Mouse (Mus musculus): ENCODE data around the gene Pacsin1. TPM values are rescaled to one million over a fixed set of nuclear protein-coding genes. Genes with fewer than 3 reads are reported as not detected.

Pacsin1 gene
- polyA plus RNA-seq, 2 experiments, result 2.4 to 4.5 TPM

DNA sequence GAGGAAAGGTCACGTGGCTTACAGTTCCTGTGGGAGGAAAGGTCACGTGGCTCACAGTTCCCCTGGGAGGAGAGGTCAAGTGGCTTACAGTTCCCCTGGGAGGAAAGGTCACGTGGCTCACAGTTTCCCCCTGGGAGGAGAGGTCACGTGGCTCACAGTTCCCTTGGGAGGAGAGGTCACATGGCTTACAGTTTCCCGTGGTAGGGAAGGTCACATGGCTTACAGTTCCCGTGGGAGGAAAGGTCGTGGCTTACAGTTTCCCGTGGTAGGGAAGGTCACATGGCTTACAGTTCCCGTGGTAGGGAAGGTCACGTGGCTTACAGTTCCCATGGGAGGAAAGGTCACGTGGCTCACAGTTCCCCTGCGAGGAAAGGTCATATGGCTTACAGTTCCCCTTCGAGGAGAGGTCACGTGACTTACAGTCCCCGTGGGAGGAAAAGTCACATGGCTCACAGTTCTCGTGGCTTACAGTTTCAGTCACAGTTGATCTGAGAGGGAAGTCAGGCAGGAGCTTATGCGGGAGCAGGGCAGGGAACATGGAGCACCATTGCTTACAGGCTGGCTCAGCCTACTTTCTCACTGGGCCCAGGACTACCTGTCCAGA, 44.4 kb downstream of the Pacsin1 start:
- H3K27me3 ChIP-seq (ENCODE audit: control insufficient read depth, insufficient read depth, low read length), result no peaks in the 10 kb centered on the region
- peaks cover 5% of the 10 kb centered on the region; the same call in 1 of the 2 replicates for H3K4me1 ChIP-seq (ENCODE audit: control insufficient read depth, insufficient read depth, low read length)
- DNase-seq (ENCODE audit: low spot score), result no peak
- no peak overlapping the region for H3K9ac ChIP-seq (ENCODE audit: low read depth, low read length, severe bottlenecking)
- ATAC-seq (ENCODE audit: low FRiP score, low read depth), result no peak
- no peak for TF ChIP-seq POLR2A (IDR thresholded peaks at IDR 0.05; ENCODE audit: borderline replicate concordance, extremely low read depth, insufficient read depth, insufficient read length)
- no peaks in the 10 kb centered on the region for H3K36me3 ChIP-seq (ENCODE audit: control insufficient read depth, insufficient read depth, low read length)
- no peaks in the 10 kb centered on the region for H3K9me3 ChIP-seq (ENCODE audit: control insufficient read depth, low read length)
- no peak overlapping the region for H3K4me3 ChIP-seq (replicated peaks; ENCODE audit: low read length)
- H3K27ac ChIP-seq (replicated peaks; ENCODE audit: low read depth, low read length), result no peak overlapping the region
- WGBS, result 85% methylated on average over 17 of the region's 17 CpGs
- no peak overlapping the region for H3K4me2 ChIP-seq (replicated peaks; ENCODE audit: low read depth, low read length, severe bottlenecking)

- H3K27me3 ChIP-seq (ENCODE audit: control insufficient read depth, insufficient read depth, low read length), result no peaks in the 10 kb centered on the region
- H3K27ac ChIP-seq (replicated peaks; ENCODE audit: low read depth, low read length), result no peak overlapping the region
- no peaks in the 10 kb centered on the region for H3K36me3 ChIP-seq (ENCODE audit: control insufficient read depth, insufficient read depth, low read length)
- 71% methylated on average over 2 of the region's 2 CpGs for WGBS
- peaks cover 5% of the 10 kb centered on the region; the same call in 1 of the 2 replicates for H3K4me1 ChIP-seq (ENCODE audit: control insufficient read depth, insufficient read depth, low read length)
- TF ChIP-seq POLR2A (IDR thresholded peaks at IDR 0.05; ENCODE audit: borderline replicate concordance, extremely low read depth, insufficient read depth, insufficient read length), result no peak
- H3K9me3 ChIP-seq (ENCODE audit: control insufficient read depth, low read length), result no peaks in the 10 kb centered on the region
- H3K4me2 ChIP-seq (replicated peaks; ENCODE audit: low read depth, low read length, severe bottlenecking), result no peak overlapping the region
- no peak overlapping the region for H3K9ac ChIP-seq (ENCODE audit: low read depth, low read length, severe bottlenecking)
- DNase-seq (ENCODE audit: low spot score) (no peak), ATAC-seq (ENCODE audit: low FRiP score, low read depth) (no peak)
- no peak overlapping the region for H3K4me3 ChIP-seq (replicated peaks; ENCODE audit: low read length)
Measured at GRCm38 (mm10) chr17:27700812-27701211, 45.5 kb downstream of the Pacsin1 start.

- Histone ChIP-seq H3K36me3 (ENCODE audit: control insufficient read depth, insufficient read depth, low read length) (no peaks in the 10 kb centered on the region), H3K27me3 (ENCODE audit: control insufficient read depth, insufficient read depth, low read length) (no peaks in the 10 kb centered on the region), H3K9me3 (ENCODE audit: control insufficient read depth, low read length) (no peaks in the 10 kb centered on the region), H3K27ac (replicated peaks; ENCODE audit: low read depth, low read length) (no peak overlapping the region), H3K4me2 (replicated peaks; ENCODE audit: low read depth, low read length, severe bottlenecking) (no peak overlapping the region), H3K4me3 (replicated peaks; ENCODE audit: low read length) (no peak overlapping the region), H3K4me1 (ENCODE audit: control insufficient read depth, insufficient read depth, low read length) (peaks cover 5% of the 10 kb centered on the region; the same call in 1 of the 2 replicates), H3K9ac (ENCODE audit: low read depth, low read length, severe bottlenecking) (0 out of 2 replicates have a peak overlapping the region, but pooled peaks have one; percentile 7)
- no peak for DNase-seq (ENCODE audit: low spot score)
- ATAC-seq (ENCODE audit: low FRiP score, low read depth), result no peak
- WGBS, result 64% methylated on average over 6 of the region's 6 CpGs
- no peak for TF ChIP-seq POLR2A (IDR thresholded peaks at IDR 0.05; ENCODE audit: borderline replicate concordance, extremely low read depth, insufficient read depth, insufficient read length)
Measured at GRCm38 (mm10) chr17:27701856-27702255, 46.5 kb downstream of the Pacsin1 start.

GRCm38 (mm10) chr17:27702518-27702917, 47.2 kb downstream of the Pacsin1 start:
- peak overlapping the region; percentile 52 for H3K4me2 ChIP-seq (replicated peaks; ENCODE audit: low read depth, low read length, severe bottlenecking)
- ATAC-seq (ENCODE audit: low FRiP score, low read depth) (0 out of 2 replicates have a peak, but pooled peaks have one; percentile 41), DNase-seq (ENCODE audit: low spot score) (peak; percentile 11)
- H3K27me3 ChIP-seq (ENCODE audit: control insufficient read depth, insufficient read depth, low read length), result no peaks in the 10 kb centered on the region
- H3K27ac ChIP-seq (replicated peaks; ENCODE audit: low read depth, low read length), result no peak overlapping the region; the same call in 1 of the 2 replicates
- peaks cover 5% of the 10 kb centered on the region; the same call in 1 of the 2 replicates for H3K4me1 ChIP-seq (ENCODE audit: control insufficient read depth, insufficient read depth, low read length)
- no peaks in the 10 kb centered on the region for H3K9me3 ChIP-seq (ENCODE audit: control insufficient read depth, low read length)
- WGBS, result 4% methylated on average over 34 of the region's 34 CpGs
- no peak for TF ChIP-seq POLR2A (IDR thresholded peaks at IDR 0.05; ENCODE audit: borderline replicate concordance, extremely low read depth, insufficient read depth, insufficient read length)
- H3K4me3 ChIP-seq (replicated peaks; ENCODE audit: low read length), result peak overlapping the region; percentile 28
- peak overlapping the region; percentile 44; the same call in 1 of the 2 replicates for H3K9ac ChIP-seq (ENCODE audit: low read depth, low read length, severe bottlenecking)
- no peaks in the 10 kb centered on the region for H3K36me3 ChIP-seq (ENCODE audit: control insufficient read depth, insufficient read depth, low read length)

GRCm38 (mm10) chr17:27703961-27704621, 48.8 kb downstream of the Pacsin1 start:
- H3K36me3 ChIP-seq (ENCODE audit: control insufficient read depth, insufficient read depth, low read length), result no peaks in the 10 kb centered on the region
- no peak overlapping the region for H3K27ac ChIP-seq (replicated peaks; ENCODE audit: low read depth, low read length)
- TF ChIP-seq POLR2A (IDR thresholded peaks at IDR 0.05; ENCODE audit: borderline replicate concordance, extremely low read depth, insufficient read depth, insufficient read length), result no peak
- WGBS, result 51% methylated on average over 5 of the region's 5 CpGs
- DNase-seq (ENCODE audit: low spot score), result peak; percentile 52
- H3K27me3 ChIP-seq (ENCODE audit: control insufficient read depth, insufficient read depth, low read length), result no peaks in the 10 kb centered on the region
- no peak overlapping the region for H3K9ac ChIP-seq (ENCODE audit: low read depth, low read length, severe bottlenecking)
- peaks cover 14% of the 10 kb centered on the region for H3K4me1 ChIP-seq (ENCODE audit: control insufficient read depth, insufficient read depth, low read length)
- peak; percentile 14; the same call in 1 of the 2 replicates for ATAC-seq (ENCODE audit: low FRiP score, low read depth)
- H3K9me3 ChIP-seq (ENCODE audit: control insufficient read depth, low read length), result no peaks in the 10 kb centered on the region
- no peak overlapping the region for H3K4me2 ChIP-seq (replicated peaks; ENCODE audit: low read depth, low read length, severe bottlenecking)
- no peak overlapping the region for H3K4me3 ChIP-seq (replicated peaks; ENCODE audit: low read length)
